Mouse (Mus musculus) cerebellum, adult 11-12 months (tissue): ENCODE data around the gene Bbs7.
"Not testable (repeated sequence)": the region's sequence is repeated elsewhere in the genome, so short reads cannot be mapped to it uniquely, and the experiment has no call there.

Experiments used
- DNase-seq: peaks from one replicate; pipeline ENCODE4 v3.0.0; 2022

Gene Bbs7

GRCm38 (mm10) chr3:36613202-36613907 is at the start of gene Bbs7:
TSS of gene Bbs7 (minus strand) at chr3:36613477.
- DNase-seq, result peak; percentile 93

GRCm38 (mm10) chr3:36645245-36645559 is 31.9 kb upstream of the Bbs7 start:
- DNase-seq, result not testable (repeated sequence)

GRCm38 (mm10) chr3:36644554-36645244 is 31.4 kb upstream of the Bbs7 start:
- DNase-seq, result no peak

GRCm38 (mm10) chr3:36643354-36643753 is 30.1 kb upstream of the Bbs7 start:
- DNase-seq, result no peak

- DNase-seq, result no peak
Observed at GRCm38 (mm10) chr3:36642736-36643135, 29.5 kb upstream of the Bbs7 start.

GRCm38 (mm10) chr3:36640787-36641186 is 27.5 kb upstream of the Bbs7 start:
- no peak for DNase-seq

GRCm38 (mm10) chr3:36635449-36635848 is 22.2 kb upstream of the Bbs7 start:
- no peak for DNase-seq

GRCm38 (mm10) chr3:36626803-36627202 is 13.5 kb upstream of the Bbs7 start:
- no peak for DNase-seq

- DNase-seq, result no peak
Observed at GRCm38 (mm10) chr3:36618181-36618580, 4.9 kb upstream of the Bbs7 start.

- peak; percentile 42 for DNase-seq
Observed at GRCm38 (mm10) chr3:36613908-36614255, 605 bp upstream of the Bbs7 start.

- no peak for DNase-seq
Observed at GRCm38 (mm10) chr3:36612687-36613086, 590 bp downstream of the Bbs7 start.

GRCm38 (mm10) chr3:36605894-36606783 is 7.1 kb downstream of the Bbs7 start:
- DNase-seq, result no peak

- DNase-seq, result not testable (repeated sequence)
Observed at GRCm38 (mm10) chr3:36599773-36600172, 13.5 kb downstream of the Bbs7 start.

GRCm38 (mm10) chr3:36598811-36599210 is 14.5 kb downstream of the Bbs7 start:
- no peak for DNase-seq

- DNase-seq, result peak; percentile 99
Observed at GRCm38 (mm10) chr3:36571827-36572378, 41.4 kb downstream of the Bbs7 start, which contains the start of gene Ccna2. TSS of gene Ccna2 (minus strand) at chr3:36572150.

GRCm38 (mm10) chr3:36571361-36571826 is 41.9 kb downstream of the Bbs7 start:
- DNase-seq, result no peak

GRCm38 (mm10) chr3:36569836-36570235 is 43.4 kb downstream of the Bbs7 start:
- DNase-seq, result no peak

GRCm38 (mm10) chr3:36563666-36564065 is 49.6 kb downstream of the Bbs7 start:
- no peak for DNase-seq

GRCm38 (mm10) chr3:36559606-36560005 is 53.7 kb downstream of the Bbs7 start:
- DNase-seq, result no peak

GRCm38 (mm10) chr3:36557601-36558000 is 55.7 kb downstream of the Bbs7 start:
- DNase-seq, result no peak

GRCm38 (mm10) chr3:36552406-36553047 is 60.8 kb downstream of the Bbs7 start, which contains the start of gene Exosc9:
TSS of gene Exosc9 (plus strand) at chr3:36552606.
- peak; percentile 92 for DNase-seq

- no peak for DNase-seq
Observed at GRCm38 (mm10) chr3:36551851-36552384, 61.4 kb downstream of the Bbs7 start.
